Mouse (Mus musculus) Patski (cell line): Measurements from ENCODE around the gene Hdac4. TPM values are rescaled to one million over a fixed set of nuclear protein-coding genes. Genes with fewer than 3 reads are reported as not detected.
A peak's percentile ranks its signal among the peaks of the same experiment; 100 is the strongest.

Source experiments
- ATAC-seq: fragments of 100-300 bp; one replicate; pipeline ENCODE4 v1.8.0; 2021
- CTCF ChIA-PET: fragments of 350-600 bp; sonication (Branson Sonifier 250); formaldehyde crosslinking; loops from one replicate; lab custom pipeline; 2022; ENCODE audit warnings: inconsistent platforms; lab: Charles Lee
- POLR2A ChIA-PET: fragments of 350-600 bp; sonication (Branson Sonifier 250); formaldehyde crosslinking; loops from one replicate; lab custom pipeline; 2022; ENCODE audit warnings: antibody characterized with exemption, inconsistent platforms; lab: Charles Lee
- DNase-seq: peaks from one replicate; pipeline ENCODE4 v3.0.0-alpha.2; 2011; ENCODE audit warnings: low read depth, low spot score
- H3K27me3 ChIP-seq: fragments of 371-371 bp; one replicate; pipeline ENCODE4 v1.5.1; 2021
- CTCF ChIP-seq: fragments of 100-300 bp; IDR thresholded peaks from one replicate; pipeline ENCODE4 v1.5.1; 2021
- in situ Hi-C: fragments of 300-500 bp; cut with MboI; formaldehyde crosslinking; loops from 3 replicates; pipeline ENCODE4 v1.11.1; 2018; ENCODE audit warnings: low pct_unique_long_range_greater_than_20kb, mixed read lengths
- polyA plus RNA-seq: library from polyadenylated mRNA; unstranded; gene quantifications from one replicate; pipeline ENCODE4 v1.2.3, GENCODE M21; 2021

Gene Hdac4
- polyA plus RNA-seq, 1 experiment from 2014 or later = 15.0 TPM

GRCm38 (mm10) chr1:91988866-91989265 is 206.6 kb downstream of the Hdac4 start:
- ChIA-PET POLR2A (no interaction called here), CTCF (no interaction called here)
- H3K27me3 ChIP-seq = no peaks in the 10 kb centered on the region
- no peak for DNase-seq
- TF ChIP-seq CTCF = no peak
- in situ Hi-C loops = no loop called here
- ATAC-seq = no peak

GRCm38 (mm10) chr1:91987431-91987830 is 208.1 kb downstream of the Hdac4 start:
- in situ Hi-C loops = no loop called here
- ChIA-PET CTCF (no interaction called here), POLR2A (no interaction called here)
- no peaks in the 10 kb centered on the region for H3K27me3 ChIP-seq
- TF ChIP-seq CTCF = no peak
- ATAC-seq (no peak), DNase-seq (no peak)

GRCm38 (mm10) chr1:91985783-91986182 is 209.7 kb downstream of the Hdac4 start:
- TF ChIP-seq CTCF = no peak
- ATAC-seq (no peak), DNase-seq (no peak)
- in situ Hi-C loops = no loop called here
- no peaks in the 10 kb centered on the region for H3K27me3 ChIP-seq
- POLR2A ChIA-PET = interaction anchor here (1.1 to 1.3 kb wide), 2 partner anchors 12 to 27 kb away, joined by 3 read pairs; no protein-coding TSS in a partner anchor
- CTCF ChIA-PET = interaction anchor here (0.8 to 1.6 kb wide), 7 partner anchors 10 to 468 kb away, joined by 3 to 4 read pairs (median 3); no protein-coding TSS in a partner anchor

GRCm38 (mm10) chr1:91984507-91984906 is 211.0 kb downstream of the Hdac4 start:
- in situ Hi-C loops = no loop called here
- no peak for TF ChIP-seq CTCF

GRCm38 (mm10) chr1:91981381-91981780 is 214.1 kb downstream of the Hdac4 start:
- ATAC-seq (no peak), DNase-seq (no peak)
- in situ Hi-C loops = no loop called here
- no peak for TF ChIP-seq CTCF
- H3K27me3 ChIP-seq = no peaks in the 10 kb centered on the region
- POLR2A ChIA-PET = no interaction called here
- CTCF ChIA-PET = interaction anchor here (1.3 kb wide), 1 partner anchor 95 kb away, joined by 3 read pairs; no protein-coding TSS in a partner anchor

More at GRCm38 (mm10) chr1:91984507-91984906, 211.0 kb downstream of the Hdac4 start:
- no peak for ATAC-seq
- ChIA-PET POLR2A (no interaction called here), CTCF (interaction anchor here (1.2 to 1.6 kb wide), 2 partner anchors 17 to 470 kb away, joined by 3 to 4 read pairs; no protein-coding TSS in a partner anchor)
- no peaks in the 10 kb centered on the region for H3K27me3 ChIP-seq
- DNase-seq = no peak

GRCm38 (mm10) chr1:91978443-91978842 is 217.1 kb downstream of the Hdac4 start:
- ChIA-PET CTCF (no interaction called here), POLR2A (interaction anchor here (0.6 to 0.9 kb wide), 3 partner anchors 10 to 1502 kb away, joined by 3 to 4 read pairs (median 3); no protein-coding TSS in a partner anchor)
- in situ Hi-C loops = no loop called here
- TF ChIP-seq CTCF = no peak
- H3K27me3 ChIP-seq = no peaks in the 10 kb centered on the region
- no peak for ATAC-seq
- no peak for DNase-seq

GRCm38 (mm10) chr1:91968710-91969379 is 226.7 kb downstream of the Hdac4 start:
- ATAC-seq = no peak
- CTCF ChIA-PET = interaction anchor here (0.7 to 2.1 kb wide), 3 partner anchors 16 to 484 kb away, joined by 3 to 10 read pairs (median 4); no protein-coding TSS in a partner anchor

GRCm38 (mm10) chr1:91967041-91967440 is 228.5 kb downstream of the Hdac4 start:
- CTCF ChIA-PET = interaction anchor here (2.1 kb wide), 1 partner anchor 486 kb away, joined by 10 read pairs; no protein-coding TSS in a partner anchor
- DNase-seq (no peak), ATAC-seq (no peak)
- POLR2A ChIA-PET = no interaction called here
- in situ Hi-C loops = loop anchor here (25.0 kb wide), 2 partner anchors 395 to 645 kb away; partner anchors contain the start of genes Olfr12 and Olfr1410
- H3K27me3 ChIP-seq = no peaks in the 10 kb centered on the region
- no peak for TF ChIP-seq CTCF

More at GRCm38 (mm10) chr1:91968710-91969379, 226.7 kb downstream of the Hdac4 start:
- H3K27me3 ChIP-seq = no peaks in the 10 kb centered on the region
- POLR2A ChIA-PET = interaction anchor here (0.7 to 0.8 kb wide), 2 partner anchors 9 to 13 kb away, joined by 3 read pairs; no protein-coding TSS in a partner anchor
- in situ Hi-C loops = loop anchor here (25.0 kb wide), 2 partner anchors 393 to 643 kb away; partner anchors contain the start of genes Olfr12 and Olfr1410
- DNase-seq = no peak
- TF ChIP-seq CTCF = peak; percentile 81

- no peaks in the 10 kb centered on the region for H3K27me3 ChIP-seq
- no peak for TF ChIP-seq CTCF
- ATAC-seq (no peak), DNase-seq (no peak)
- in situ Hi-C loops = loop anchor here (5.0 to 25.0 kb wide), 3 partner anchors 398 to 648 kb away; partner anchors contain the start of genes Olfr12 and Olfr1410
- POLR2A ChIA-PET = no interaction called here
- CTCF ChIA-PET = interaction anchor here (1.0 kb wide), 1 partner anchor 489 kb away, joined by 3 read pairs; no protein-coding TSS in a partner anchor
These were observed 230.8 kb downstream of the Hdac4 start for GRCm38 (mm10) chr1:91964486-91965335.

GRCm38 (mm10) chr1:91962256-91962655 is 233.2 kb downstream of the Hdac4 start:
- ChIA-PET CTCF (interaction anchor here (1.1 to 2.1 kb wide), 8 partner anchors 9 to 491 kb away, joined by 3 to 6 read pairs (median 4); partner anchors contain the start of gene Hdac4), POLR2A (no interaction called here)
- no peak for ATAC-seq
- DNase-seq = no peak
- no peaks in the 10 kb centered on the region for H3K27me3 ChIP-seq
- in situ Hi-C loops = loop anchor here (5.0 to 25.0 kb wide), 3 partner anchors 400 to 650 kb away; partner anchors contain the start of genes Olfr12 and Olfr1410
- TF ChIP-seq CTCF = peak; percentile 85
